Mouse (Mus musculus): ENCODE data around the gene Pou3f3. TPM values are rescaled to one million over a fixed set of nuclear protein-coding genes. Genes with fewer than 3 reads are reported as not detected.

Pou3f3 gene
- total and polyA plus RNA-seq, 3 experiments: not detected

DNA sequence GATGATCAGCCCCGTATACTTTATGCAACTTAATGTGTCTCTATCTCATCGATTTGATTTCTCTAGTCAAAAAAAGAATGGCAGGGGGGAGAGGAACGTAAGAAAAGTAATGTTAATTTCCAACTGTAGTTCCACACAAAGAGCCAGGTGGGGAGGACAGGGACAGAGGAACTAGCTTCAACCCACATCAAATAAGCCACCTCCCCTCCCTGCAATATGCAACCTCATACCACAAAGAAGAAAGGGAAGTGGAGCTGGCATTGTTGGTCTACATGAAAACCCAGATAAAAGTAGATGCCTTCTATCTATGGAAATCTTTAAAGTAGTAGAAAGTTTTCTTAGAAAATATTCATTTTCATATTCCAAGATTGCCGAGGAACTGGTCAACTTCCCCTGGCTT is 14.7 kb downstream of the Pou3f3 start:
- no peak overlapping the region for H3K27ac ChIP-seq (ENCODE audit: control insufficient read depth, low read depth, low read length)
- H3K4me3 ChIP-seq (ENCODE audit: control insufficient read depth in 1 of 2, insufficient read depth in 1 of 2, low read depth in 2 of 2, low read length in 2 of 2): no peak overlapping the region
- no peaks in the 10 kb centered on the region for H3K27me3 ChIP-seq (ENCODE audit: control insufficient read depth in 1 of 2, insufficient read depth in 2 of 2, low read length in 2 of 2)
- no peaks in the 10 kb centered on the region for H3K9me3 ChIP-seq (replicated peaks; ENCODE audit: insufficient read depth, low read length)
- no peaks in the 10 kb centered on the region for H3K36me3 ChIP-seq (ENCODE audit: control insufficient read depth in 1 of 2, insufficient read depth in 2 of 2, low read length in 2 of 2)
- H3K79me2 ChIP-seq (ENCODE audit: control insufficient read depth, insufficient read depth, low read length, poor library complexity): no peaks in the 10 kb centered on the region
- H3K9ac ChIP-seq (ENCODE audit: control insufficient read depth, low read depth, low read length, poor library complexity, severe bottlenecking): no peak overlapping the region
- no peaks in the 10 kb centered on the region for H3K4me1 ChIP-seq (ENCODE audit: control insufficient read depth in 1 of 2, insufficient read depth in 2 of 2, low read length in 2 of 2)
- no peak for DNase-seq (ENCODE audit: low read depth, low spot score)
- TF ChIP-seq SMC3 (IDR thresholded peaks at IDR 0.05; ENCODE audit: low read depth, low read length) (no peak), NRF1 (IDR thresholded peaks at IDR 0.05; ENCODE audit: insufficient read depth, low read depth, low read length, poor library complexity, severe bottlenecking) (no peak), CHD2 (IDR thresholded peaks at IDR 0.05; ENCODE audit: low read length) (no peak), RCOR1 (IDR thresholded peaks at IDR 0.05; ENCODE audit: low read depth, low read length) (no peak), USF1 (IDR thresholded peaks at IDR 0.05; ENCODE audit: low read depth, low read length) (no peak), TCF12 (IDR thresholded peaks at IDR 0.05; ENCODE audit: low read depth, low read length) (no peak), BHLHE40 (IDR thresholded peaks at IDR 0.05; ENCODE audit: borderline replicate concordance, low read depth, low read length) (no peak), ZNF384 (IDR thresholded peaks at IDR 0.05; ENCODE audit: low read depth, low read length) (no peak), GATA1 (IDR thresholded peaks at IDR 0.05; ENCODE audit: low read depth, low read length) (no peak), CTCF (IDR thresholded peaks at IDR 0.05 in 2 of 3, conservative IDR thresholded peaks at IDR 0.05 in 1 of 3; ENCODE audit: control insufficient read depth in 1 of 3, insufficient read depth in 1 of 3, low read depth in 2 of 3, low read length in 3 of 3, poor library complexity in 1 of 3, severe bottlenecking in 1 of 3) (no peak), ETS1 (IDR thresholded peaks at IDR 0.05; ENCODE audit: low read depth, low read length) (no peak), MYB (IDR thresholded peaks at IDR 0.05; ENCODE audit: low read depth, low read length) (no peak), MYC (IDR thresholded peaks at IDR 0.05; ENCODE audit: low read depth, low read length) (no peak)

DNA sequence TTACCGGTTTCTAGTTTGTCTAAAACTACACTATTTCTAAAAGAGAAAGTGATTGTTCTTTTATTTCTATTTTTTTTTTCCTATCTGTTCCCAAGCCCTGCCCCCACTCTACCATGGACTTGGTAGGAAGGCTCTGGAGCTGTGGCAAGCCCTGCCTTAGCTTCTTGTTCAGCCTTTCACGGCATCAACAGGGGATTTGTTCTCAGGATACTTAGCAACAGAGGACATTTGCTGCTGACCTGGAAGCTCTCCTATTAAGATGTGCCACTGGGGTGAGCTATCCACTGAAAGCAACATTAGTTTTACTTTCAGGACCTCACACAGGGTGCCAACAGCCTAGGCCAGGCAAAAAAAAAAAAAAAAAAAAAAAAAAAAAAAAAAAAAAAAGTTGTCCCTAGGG is 15.4 kb downstream of the Pou3f3 start:
- no peaks in the 10 kb centered on the region for H3K4me1 ChIP-seq (ENCODE audit: control insufficient read depth in 1 of 2, insufficient read depth in 2 of 2, low read length in 2 of 2)
- no peaks in the 10 kb centered on the region for H3K79me2 ChIP-seq (ENCODE audit: control insufficient read depth, insufficient read depth, low read length, poor library complexity)
- H3K4me3 ChIP-seq (ENCODE audit: control insufficient read depth in 1 of 2, insufficient read depth in 1 of 2, low read depth in 2 of 2, low read length in 2 of 2): no peak overlapping the region
- TF ChIP-seq ZMIZ1 (IDR thresholded peaks at IDR 0.05; ENCODE audit: low read depth, low read length): no peak
- no peak for TF ChIP-seq MYC (IDR thresholded peaks at IDR 0.05; ENCODE audit: low read depth, low read length)
- no peak for TF ChIP-seq GABPA (IDR thresholded peaks at IDR 0.05; ENCODE audit: low read depth, low read length)
- no peak for TF ChIP-seq TBP (IDR thresholded peaks at IDR 0.05; ENCODE audit: low read depth, low read length)
- no peak for TF ChIP-seq ELF1 (IDR thresholded peaks at IDR 0.05; ENCODE audit: low read depth, low read length)
- TF ChIP-seq BHLHE40 (IDR thresholded peaks at IDR 0.05; ENCODE audit: borderline replicate concordance, low read depth, low read length): no peak
- TF ChIP-seq ZNF384 (IDR thresholded peaks at IDR 0.05; ENCODE audit: low read depth, low read length): no peak
- no peak for DNase-seq (ENCODE audit: low read depth, low spot score)
- H3K27ac ChIP-seq (ENCODE audit: control insufficient read depth, low read depth, low read length): no peak overlapping the region
- no peak overlapping the region for H3K9ac ChIP-seq (ENCODE audit: control insufficient read depth, low read depth, low read length, poor library complexity, severe bottlenecking)
- no peaks in the 10 kb centered on the region for H3K9me3 ChIP-seq (replicated peaks; ENCODE audit: insufficient read depth, low read length)
- no peaks in the 10 kb centered on the region for H3K36me3 ChIP-seq (ENCODE audit: control insufficient read depth in 1 of 2, insufficient read depth in 2 of 2, low read length in 2 of 2)
- no peaks in the 10 kb centered on the region for H3K27me3 ChIP-seq (ENCODE audit: control insufficient read depth in 1 of 2, insufficient read depth in 2 of 2, low read length in 2 of 2)
